Mouse (Mus musculus): ENCODE data around the gene Slc22a16. TPM values are rescaled to one million over a fixed set of nuclear protein-coding genes. Genes with fewer than 3 reads are reported as not detected.

Slc22a16 gene
- polyA plus RNA-seq, 1 experiment from 2014 or later, result not detected

DNA sequence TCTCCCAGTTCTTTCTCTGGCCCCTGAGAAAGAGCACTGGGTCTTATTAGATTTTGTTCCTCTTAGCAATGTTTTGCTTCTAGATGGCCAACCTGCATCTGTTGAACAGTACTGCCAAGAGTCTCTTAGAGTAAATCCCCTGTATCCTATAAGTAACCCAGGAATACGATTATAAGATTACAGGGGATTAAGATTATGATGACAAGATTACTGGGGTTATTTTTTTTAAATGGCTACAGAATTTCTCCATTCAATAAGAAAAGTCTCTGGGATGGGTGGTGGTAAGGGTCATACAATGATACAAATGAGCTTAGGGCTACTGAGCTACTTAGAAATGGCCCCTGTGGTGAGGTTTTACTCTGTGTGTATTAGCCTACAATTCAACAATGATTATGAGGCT is 75.2 kb downstream of the Slc22a16 start:
- H3K9ac ChIP-seq (ENCODE audit: low read length), result no peak overlapping the region
- H3K4me3 ChIP-seq (ENCODE audit: low read length), result no peak overlapping the region
- 66% methylated on average over 1 of the region's 1 CpGs for WGBS
- H3K27me3 ChIP-seq (ENCODE audit: control insufficient read depth, insufficient read depth, low read depth, low read length), result no peaks in the 10 kb centered on the region
- H3K4me2 ChIP-seq (ENCODE audit: low read depth, low read length), result no peak overlapping the region
- H3K36me3 ChIP-seq (ENCODE audit: control insufficient read depth, insufficient read depth, low read length), result no peaks in the 10 kb centered on the region
- ATAC-seq (ENCODE audit: low read depth), result no peak
- 0 out of 2 replicates have a peak, but pooled peaks cover 4% of the 10 kb centered on the region for H3K4me1 ChIP-seq (replicated peaks; ENCODE audit: control insufficient read depth, insufficient read depth, low read length)
- no peaks in the 10 kb centered on the region for H3K9me3 ChIP-seq (ENCODE audit: control insufficient read depth, low read length)
- no peak overlapping the region for H3K27ac ChIP-seq (ENCODE audit: low read length)

DNA sequence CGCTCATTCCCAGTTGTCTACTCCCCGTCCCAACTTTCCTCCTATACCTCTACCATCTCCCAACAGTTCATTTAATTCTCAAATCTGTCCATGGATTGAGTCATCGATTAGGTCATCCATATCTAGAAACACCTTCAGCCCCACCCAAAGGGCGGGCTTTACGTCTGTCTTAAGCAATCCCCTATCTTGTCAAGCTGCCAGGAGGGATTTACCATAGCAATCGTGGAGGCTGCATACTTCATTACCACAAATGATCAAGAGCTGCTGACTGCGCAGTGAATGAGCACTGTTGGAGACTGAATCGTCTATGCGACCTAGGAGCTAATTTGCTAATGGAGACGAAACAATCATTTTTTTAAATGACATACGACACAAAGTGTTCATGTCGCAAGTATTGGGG is 78.6 kb downstream of the Slc22a16 start:
- Histone ChIP-seq H3K4me2 (ENCODE audit: low read depth, low read length) (no peak overlapping the region), H3K9me3 (ENCODE audit: control insufficient read depth, low read length) (no peaks in the 10 kb centered on the region), H3K27me3 (ENCODE audit: control insufficient read depth, insufficient read depth, low read depth, low read length) (no peaks in the 10 kb centered on the region), H3K9ac (ENCODE audit: low read length) (no peak overlapping the region), H3K36me3 (ENCODE audit: control insufficient read depth, insufficient read depth, low read length) (no peaks in the 10 kb centered on the region), H3K4me3 (ENCODE audit: low read length) (no peak overlapping the region), H3K27ac (ENCODE audit: low read length) (no peak overlapping the region), H3K4me1 (replicated peaks; ENCODE audit: control insufficient read depth, insufficient read depth, low read length) (0 out of 2 replicates have a peak, but pooled peaks cover 4% of the 10 kb centered on the region)
- ATAC-seq (ENCODE audit: low read depth), result no peak
- 79% methylated on average over 12 of the region's 12 CpGs for WGBS

DNA sequence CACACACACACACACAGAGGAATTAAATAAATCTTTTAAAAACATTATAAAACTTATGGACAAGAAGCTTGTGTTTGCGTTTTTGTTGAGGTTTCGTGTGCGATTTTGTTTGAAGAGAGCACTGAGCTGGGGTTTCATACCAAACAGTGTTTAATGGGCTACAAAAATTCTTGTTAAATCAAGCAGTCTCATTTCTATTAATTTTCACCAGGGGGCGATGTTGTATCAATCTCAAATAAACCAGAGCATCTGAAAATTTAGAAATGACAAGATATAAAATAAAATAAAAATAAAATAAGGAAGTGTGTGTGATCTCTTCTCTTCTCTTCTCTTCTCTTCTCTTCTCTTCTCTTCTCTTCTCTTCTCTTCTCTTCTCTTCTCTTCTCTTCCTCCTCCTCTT is 79.5 kb downstream of the Slc22a16 start:
- Histone ChIP-seq H3K9me3 (ENCODE audit: control insufficient read depth, low read length) (no peaks in the 10 kb centered on the region), H3K36me3 (ENCODE audit: control insufficient read depth, insufficient read depth, low read length) (no peaks in the 10 kb centered on the region), H3K4me2 (ENCODE audit: low read depth, low read length) (no peak overlapping the region), H3K27ac (ENCODE audit: low read length) (no peak overlapping the region), H3K4me1 (replicated peaks; ENCODE audit: control insufficient read depth, insufficient read depth, low read length) (no peaks in the 10 kb centered on the region), H3K9ac (ENCODE audit: low read length) (no peak overlapping the region), H3K4me3 (ENCODE audit: low read length) (no peak overlapping the region), H3K27me3 (ENCODE audit: control insufficient read depth, insufficient read depth, low read depth, low read length) (no peaks in the 10 kb centered on the region)
- 13% methylated on average over 4 of the region's 4 CpGs for WGBS
- ATAC-seq (ENCODE audit: low read depth), result no peak

DNA sequence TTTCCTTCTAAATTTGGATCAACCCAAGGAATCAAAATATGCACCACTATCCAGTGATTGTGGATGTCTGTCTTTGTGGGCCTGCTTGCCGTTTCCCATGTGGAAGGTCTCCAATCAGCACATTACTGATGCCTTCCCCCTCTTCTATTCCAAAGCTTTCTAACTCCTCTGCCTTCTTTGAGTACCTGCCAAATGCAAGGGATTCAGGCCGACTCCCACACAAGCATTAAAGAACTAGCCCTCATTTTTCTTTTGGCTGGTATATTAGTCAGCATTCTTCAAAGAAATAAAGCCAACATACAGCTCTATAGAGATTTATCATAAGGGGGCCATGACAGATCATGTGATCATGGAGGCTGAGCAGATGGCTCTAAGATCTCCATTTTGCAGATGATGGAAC is 81.5 kb downstream of the Slc22a16 start:
- H3K4me1 ChIP-seq (replicated peaks; ENCODE audit: control insufficient read depth, insufficient read depth, low read length), result no peaks in the 10 kb centered on the region
- WGBS, result 42% methylated on average over 2 of the region's 2 CpGs
- H3K36me3 ChIP-seq (ENCODE audit: control insufficient read depth, insufficient read depth, low read length), result no peaks in the 10 kb centered on the region
- no peaks in the 10 kb centered on the region for H3K27me3 ChIP-seq (ENCODE audit: control insufficient read depth, insufficient read depth, low read depth, low read length)
- no peak overlapping the region for H3K4me2 ChIP-seq (ENCODE audit: low read depth, low read length)
- H3K9me3 ChIP-seq (ENCODE audit: control insufficient read depth, low read length), result no peaks in the 10 kb centered on the region
- ATAC-seq (ENCODE audit: low read depth), result no peak
- no peak overlapping the region for H3K27ac ChIP-seq (ENCODE audit: low read length)
- no peak overlapping the region for H3K4me3 ChIP-seq (ENCODE audit: low read length)
- no peak overlapping the region for H3K9ac ChIP-seq (ENCODE audit: low read length)

Other genes starting within 250 kb of the Slc22a16 start
- 9.8 and 11.3 TPM in 2 replicates for gene Cdk19, start 230.8 kb upstream of the Slc22a16 start, polyA plus RNA-seq (2015; fragmentation: Nextera tagmentation; extraction: Ambion mirVana)
- 3.2 and 4.6 TPM in 2 replicates for gene Ddo, start 59.7 kb downstream of the Slc22a16 start, polyA plus RNA-seq (2015; fragmentation: Nextera tagmentation; extraction: Ambion mirVana)
- 3.2 and 3.7 TPM in 2 replicates for gene Mettl24, start 112.9 kb downstream of the Slc22a16 start, polyA plus RNA-seq (2015; fragmentation: Nextera tagmentation; extraction: Ambion mirVana)

Measured in lung, embryonic 16.5 days (tissue).